Mouse (Mus musculus) embryonic facial prominence, embryonic 13.5 days (tissue): ENCODE results near the gene Kalrn. TPM values are rescaled to one million over a fixed set of nuclear protein-coding genes. Genes with fewer than 3 reads are reported as not detected.

Experiments used
- ATAC-seq: fragments of 200-750 bp; cut with Nextera tagmentation; 2 replicates; pipeline ENCODE4 v1.8.0; 2017; ENCODE audit warnings: low read depth; ENCODE audit not compliant: insufficient number of reproducible peaks, insufficient read depth, low FRiP score, low TSS enrichment
- H3K27ac ChIP-seq: fragments of 300-500 bp; sonication (generic); 2 replicates; pipeline ENCODE4 v1.5.1; 2015; ENCODE audit warnings: moderate library complexity, mild to moderate bottlenecking, inconsistent platforms
- H3K27me3 ChIP-seq: fragments of 300-500 bp; sonication (generic); 2 replicates; pipeline ENCODE4 v1.6.1; 2015; ENCODE audit warnings: mild to moderate bottlenecking, inconsistent platforms
- H3K36me3 ChIP-seq: fragments of 300-500 bp; sonication (generic); 2 replicates; pipeline ENCODE4 v1.6.1; 2015; ENCODE audit warnings: mild to moderate bottlenecking, inconsistent platforms
- H3K4me1 ChIP-seq: fragments of 300-500 bp; sonication (generic); 2 replicates; pipeline ENCODE4 v1.6.1; 2015; ENCODE audit warnings: inconsistent platforms
- H3K4me2 ChIP-seq: fragments of 300-500 bp; sonication (generic); 2 replicates; pipeline ENCODE4 v1.6.1; 2015; ENCODE audit warnings: moderate library complexity, mild to moderate bottlenecking, inconsistent platforms
- H3K4me3 ChIP-seq: fragments of 300-500 bp; sonication (generic); 2 replicates; pipeline ENCODE4 v1.5.1; 2015; ENCODE audit warnings: mild to moderate bottlenecking, inconsistent platforms
- H3K9ac ChIP-seq: fragments of 300-500 bp; sonication (generic); 2 replicates; pipeline ENCODE4 v1.6.1; 2015; ENCODE audit warnings: mild to moderate bottlenecking, inconsistent platforms
- H3K9me3 ChIP-seq: fragments of 300-500 bp; sonication (generic); 2 replicates; pipeline ENCODE4 v1.6.1; 2016; ENCODE audit warnings: inconsistent platforms
- WGBS: fragments of 180-500 bp; shearing (Covaris S2); methylation state at CpG from one replicate; pipeline ENCODE4 v1.1.7; 2015; ENCODE audit warnings: mixed read lengths; 5-methylcytosine and 5-hydroxymethylcytosine counted together
- polyA plus RNA-seq: library from polyadenylated mRNA; unstranded; fragments of >200 nt; fragmentation: Nextera tagmentation; extraction: Ambion mirVana; gene quantifications from 2 replicates; pipeline ENCODE4 v1.2.1, GENCODE M21; 2015

Gene Kalrn
- polyA plus RNA-seq, 1 experiment from 2014 or later, result 18.3 TPM

GRCm38 (mm10) chr16:34005986-34006385, 567.3 kb downstream of the Kalrn start:
- peaks cover 35% of the 10 kb centered on the region for H3K4me1 ChIP-seq
- no peak overlapping the region for H3K4me2 ChIP-seq
- no peak overlapping the region for H3K4me3 ChIP-seq
- H3K36me3 ChIP-seq, result peaks cover 19% of the 10 kb centered on the region
- H3K9ac ChIP-seq, result no peak overlapping the region
- H3K9me3 ChIP-seq, result no peaks in the 10 kb centered on the region
- no peak for ATAC-seq
- WGBS, result 97% methylated on average over 3 of the region's 3 CpGs
- H3K27ac ChIP-seq, result no peak overlapping the region
- H3K27me3 ChIP-seq, result no peaks in the 10 kb centered on the region

GRCm38 (mm10) chr16:34004128-34004578, 569.2 kb downstream of the Kalrn start:
- Histone ChIP-seq H3K4me3 (no peak overlapping the region), H3K9ac (no peak overlapping the region), H3K27me3 (no peaks in the 10 kb centered on the region), H3K4me1 (peaks cover 35% of the 10 kb centered on the region), H3K4me2 (0 out of 2 replicates have a peak overlapping the region, but pooled peaks have one; percentile 3), H3K9me3 (no peaks in the 10 kb centered on the region), H3K27ac (peak overlapping the region; percentile 73), H3K36me3 (peaks cover 4% of the 10 kb centered on the region; the same call in 1 of the 2 replicates)
- 31% methylated on average over 4 of the region's 4 CpGs for WGBS
- ATAC-seq, result peak; percentile 62; the same call in 1 of the 2 replicates

GRCm38 (mm10) chr16:34003566-34004127, 569.7 kb downstream of the Kalrn start:
- Histone ChIP-seq H3K27ac (peak overlapping the region; percentile 73), H3K36me3 (0 out of 2 replicates have a peak, but pooled peaks cover 4% of the 10 kb centered on the region), H3K27me3 (no peaks in the 10 kb centered on the region), H3K9ac (no peak overlapping the region), H3K9me3 (no peaks in the 10 kb centered on the region), H3K4me3 (no peak overlapping the region), H3K4me1 (peaks cover 35% of the 10 kb centered on the region), H3K4me2 (no peak overlapping the region)
- no peak for ATAC-seq
- 53% methylated on average over 10 of the region's 10 CpGs for WGBS

DNA sequence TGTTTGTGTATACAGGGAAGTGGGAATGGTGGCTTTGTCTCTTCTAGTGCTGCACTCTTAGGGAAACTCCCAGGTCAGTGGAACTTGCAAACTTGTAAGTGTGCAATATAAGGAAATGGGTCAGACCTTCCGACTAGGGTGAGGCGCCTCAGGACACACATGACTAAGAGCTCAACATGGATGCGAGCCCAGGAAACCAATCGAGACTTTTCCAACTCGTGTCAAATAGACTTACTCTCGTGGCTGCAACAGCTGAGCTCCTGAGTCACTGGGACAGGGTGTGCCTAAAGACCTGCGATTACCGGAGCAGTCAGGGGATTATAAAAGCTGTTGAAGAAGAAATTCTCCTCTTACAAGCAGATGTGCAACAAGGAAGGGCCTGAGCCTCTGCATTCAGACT, 572.6 kb downstream of the Kalrn start:
- 79% methylated on average over 8 of the region's 8 CpGs for WGBS
- Histone ChIP-seq H3K4me3 (no peak overlapping the region), H3K4me1 (peaks cover 34% of the 10 kb centered on the region), H3K27ac (no peak overlapping the region), H3K4me2 (no peak overlapping the region), H3K36me3 (no peaks in the 10 kb centered on the region), H3K9ac (no peak overlapping the region), H3K27me3 (no peaks in the 10 kb centered on the region), H3K9me3 (no peaks in the 10 kb centered on the region)
- no peak for ATAC-seq

DNA sequence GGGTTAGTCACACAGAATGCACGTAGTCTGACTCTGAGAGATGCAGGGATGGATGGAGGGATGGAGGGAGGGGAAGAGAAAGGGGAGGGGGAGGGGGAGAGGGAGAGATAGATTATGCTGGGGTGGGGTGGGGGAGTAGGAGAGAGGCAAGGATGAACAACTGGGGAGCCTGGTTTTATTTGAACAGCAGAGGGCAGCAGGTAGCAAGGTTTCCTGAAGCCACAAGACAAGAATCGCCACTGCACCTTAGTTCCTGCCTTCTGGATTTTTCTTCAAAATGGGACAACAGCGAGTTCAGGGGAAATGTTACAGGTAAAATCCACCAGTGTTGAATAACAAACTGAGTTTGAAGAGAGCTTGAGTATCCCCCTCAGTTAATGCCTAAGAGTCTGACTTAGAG, 573.9 kb downstream of the Kalrn start:
- no peaks in the 10 kb centered on the region for H3K36me3 ChIP-seq
- no peaks in the 10 kb centered on the region for H3K27me3 ChIP-seq
- 24% methylated on average over 3 of the region's 3 CpGs for WGBS
- no peak overlapping the region for H3K9ac ChIP-seq
- H3K9me3 ChIP-seq, result no peaks in the 10 kb centered on the region
- H3K27ac ChIP-seq, result no peak overlapping the region
- H3K4me2 ChIP-seq, result no peak overlapping the region
- H3K4me1 ChIP-seq, result peaks cover 21% of the 10 kb centered on the region
- no peak overlapping the region for H3K4me3 ChIP-seq
- ATAC-seq, result no peak

DNA sequence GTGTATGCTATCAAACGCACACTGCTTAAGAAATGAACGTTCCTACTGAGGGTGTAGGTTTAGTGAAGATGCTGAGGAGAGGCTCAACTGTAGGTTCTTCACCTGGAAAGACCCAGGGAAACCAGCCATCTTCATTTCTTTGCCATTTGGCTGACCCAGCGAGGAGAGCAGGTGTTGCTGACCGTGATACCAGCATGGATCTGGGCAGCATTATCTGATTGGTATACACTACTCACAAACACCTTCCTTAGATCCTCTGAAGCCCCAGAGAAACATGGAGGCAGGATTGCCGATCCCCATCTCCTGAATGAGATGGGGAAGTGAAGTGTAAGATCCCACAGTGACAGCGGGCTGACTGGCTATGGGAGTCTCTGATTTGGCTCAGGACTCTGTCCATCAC, 575.3 kb downstream of the Kalrn start:
- Histone ChIP-seq H3K4me3 (no peak overlapping the region), H3K27me3 (no peaks in the 10 kb centered on the region), H3K27ac (no peak overlapping the region), H3K9me3 (no peaks in the 10 kb centered on the region), H3K4me2 (no peak overlapping the region), H3K36me3 (no peaks in the 10 kb centered on the region), H3K4me1 (peaks cover 7% of the 10 kb centered on the region), H3K9ac (no peak overlapping the region)
- ATAC-seq, result no peak
- WGBS, result 76% methylated on average over 6 of the region's 6 CpGs

- no peaks in the 10 kb centered on the region for H3K4me1 ChIP-seq
- ATAC-seq, result no peak
- H3K27me3 ChIP-seq, result no peaks in the 10 kb centered on the region
- no peak overlapping the region for H3K4me3 ChIP-seq
- WGBS, result 11% methylated on average over 5 of the region's 5 CpGs
- no peak overlapping the region for H3K9ac ChIP-seq
- no peaks in the 10 kb centered on the region for H3K36me3 ChIP-seq
- H3K27ac ChIP-seq, result no peak overlapping the region
- H3K4me2 ChIP-seq, result no peak overlapping the region
- no peaks in the 10 kb centered on the region for H3K9me3 ChIP-seq
Observed at GRCm38 (mm10) chr16:33996030-33996429, 577.3 kb downstream of the Kalrn start.

DNA sequence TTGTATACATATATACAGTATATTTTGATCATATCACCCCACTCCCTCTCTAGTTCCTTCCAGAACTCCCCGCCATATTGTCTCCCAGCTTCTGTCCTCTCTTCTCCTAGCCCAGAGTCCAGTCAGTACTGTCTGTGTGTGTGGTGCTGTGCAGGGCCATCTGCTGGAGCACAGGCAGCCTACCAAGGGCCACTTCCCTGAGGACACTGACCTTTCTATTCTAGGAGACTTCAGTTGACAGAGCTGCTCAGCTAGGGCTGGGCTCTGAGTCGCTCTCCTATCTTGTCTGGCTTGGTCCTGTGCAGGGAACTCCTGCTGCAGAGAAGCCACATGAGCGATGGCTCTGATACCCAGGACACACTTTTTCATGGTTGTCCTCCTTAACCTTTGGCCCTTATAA, 577.8 kb downstream of the Kalrn start:
- WGBS, result 76% methylated on average over 3 of the region's 3 CpGs

GRCm38 (mm10) chr16:33994321-33994720, 579.0 kb downstream of the Kalrn start:
- Histone ChIP-seq H3K36me3 (no peaks in the 10 kb centered on the region), H3K4me1 (0 out of 2 replicates have a peak, but pooled peaks cover 3% of the 10 kb centered on the region), H3K9ac (no peak overlapping the region), H3K4me2 (no peak overlapping the region), H3K27ac (no peak overlapping the region), H3K4me3 (no peak overlapping the region), H3K27me3 (no peaks in the 10 kb centered on the region), H3K9me3 (no peaks in the 10 kb centered on the region)
- 63% methylated on average over 6 of the region's 6 CpGs for WGBS
- no peak for ATAC-seq

More for the DNA sequence above, 577.8 kb downstream of the Kalrn start:
- Histone ChIP-seq H3K9ac (no peak overlapping the region), H3K4me2 (no peak overlapping the region), H3K27ac (no peak overlapping the region), H3K36me3 (no peaks in the 10 kb centered on the region), H3K9me3 (no peaks in the 10 kb centered on the region), H3K4me1 (0 out of 2 replicates have a peak, but pooled peaks cover 3% of the 10 kb centered on the region), H3K4me3 (no peak overlapping the region), H3K27me3 (no peaks in the 10 kb centered on the region)
- ATAC-seq, result no peak

DNA sequence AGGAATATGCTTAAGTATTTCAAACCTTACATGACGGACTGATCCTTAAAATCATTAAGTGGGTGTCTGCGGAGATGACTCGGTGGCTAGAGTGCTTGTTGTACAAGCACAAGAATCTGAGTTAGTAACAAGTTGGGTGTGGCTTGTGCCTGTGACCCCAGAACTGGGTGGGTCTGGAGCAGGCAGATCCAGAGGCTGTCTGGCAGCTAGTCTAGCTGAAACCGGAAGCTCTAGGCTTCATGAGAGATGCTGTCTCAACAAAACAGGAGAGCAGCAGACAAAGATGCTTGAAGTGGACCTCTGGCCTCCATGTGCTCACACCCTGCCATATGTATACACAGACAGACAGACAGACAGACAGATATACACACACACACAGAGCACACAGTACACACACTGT, 582.6 kb downstream of the Kalrn start:
- Histone ChIP-seq H3K27me3 (no peaks in the 10 kb centered on the region), H3K4me1 (0 out of 2 replicates have a peak, but pooled peaks cover 3% of the 10 kb centered on the region), H3K4me2 (no peak overlapping the region), H3K9ac (no peak overlapping the region), H3K27ac (no peak overlapping the region), H3K4me3 (no peak overlapping the region), H3K9me3 (no peaks in the 10 kb centered on the region), H3K36me3 (no peaks in the 10 kb centered on the region)
- 76% methylated on average over 4 of the region's 4 CpGs for WGBS
- ATAC-seq, result no peak

GRCm38 (mm10) chr16:33989106-33989505, 584.2 kb downstream of the Kalrn start:
- Histone ChIP-seq H3K27ac (no peak overlapping the region), H3K9ac (no peak overlapping the region), H3K4me3 (no peak overlapping the region), H3K4me2 (no peak overlapping the region), H3K4me1 (0 out of 2 replicates have a peak, but pooled peaks cover 3% of the 10 kb centered on the region), H3K27me3 (no peaks in the 10 kb centered on the region), H3K9me3 (no peaks in the 10 kb centered on the region), H3K36me3 (no peaks in the 10 kb centered on the region)
- 84% methylated on average over 1 of the region's 1 CpGs for WGBS
- no peak for ATAC-seq

GRCm38 (mm10) chr16:33988358-33989012, 584.8 kb downstream of the Kalrn start:
- Histone ChIP-seq H3K4me1 (0 out of 2 replicates have a peak, but pooled peaks cover 3% of the 10 kb centered on the region), H3K27me3 (no peaks in the 10 kb centered on the region), H3K4me2 (no peak overlapping the region), H3K4me3 (no peak overlapping the region), H3K27ac (no peak overlapping the region), H3K9me3 (no peaks in the 10 kb centered on the region), H3K36me3 (no peaks in the 10 kb centered on the region), H3K9ac (no peak overlapping the region)
- 60% methylated on average over 17 of the region's 17 CpGs for WGBS
- ATAC-seq, result no peak
